Mouse (Mus musculus) heart, postnatal 0 days (tissue): Measurements from ENCODE around the gene 1700020N01Rik. TPM values are rescaled to one million over a fixed set of nuclear protein-coding genes. Genes with fewer than 3 reads are reported as not detected.
A peak's percentile ranks its signal among the peaks of the same experiment; 100 is the strongest.

Experiments
- ATAC-seq: fragments of 200-750 bp; cut with Nextera tagmentation; 2 replicates; pipeline ENCODE4 v1.8.0; 2017; ENCODE audit warnings: low read depth, moderate number of reproducible peaks, moderate library complexity; ENCODE audit not compliant: insufficient read depth
- DNase-seq: peaks from one replicate; pipeline ENCODE4 v3.0.0-alpha.2; 2016; ENCODE audit warnings: low spot score
- H3K27ac ChIP-seq: fragments of 300-500 bp; sonication (generic); 2 replicates; pipeline ENCODE4 v1.5.1; 2014; ENCODE audit warnings: low read depth, mild to moderate bottlenecking
- H3K27me3 ChIP-seq: fragments of 300-500 bp; sonication (generic); 2 replicates; pipeline ENCODE4 v1.6.1; 2014; ENCODE audit warnings: low read length, mixed read lengths; ENCODE audit not compliant: control insufficient read depth, insufficient read depth
- H3K36me3 ChIP-seq: fragments of 300-500 bp; sonication (generic); replicated peaks from 2 replicates; pipeline ENCODE4 v1.6.1; 2014; ENCODE audit warnings: low read length, mixed read lengths; ENCODE audit not compliant: control insufficient read depth, insufficient read depth
- H3K4me1 ChIP-seq: fragments of 300-500 bp; sonication (generic); 2 replicates; pipeline ENCODE4 v1.6.1; 2014; ENCODE audit warnings: antibody characterized with exemption; ENCODE audit not compliant: control insufficient read depth, insufficient read depth
- H3K4me2 ChIP-seq: fragments of 300-500 bp; sonication (generic); 2 replicates; pipeline ENCODE4 v1.6.1; 2014; ENCODE audit warnings: low read depth, mild to moderate bottlenecking, low read length, moderate library complexity
- H3K4me3 ChIP-seq: fragments of 300-500 bp; sonication (generic); 2 replicates; pipeline ENCODE4 v1.5.1; 2014; ENCODE audit warnings: low read depth, low read length
- H3K9ac ChIP-seq: fragments of 300-500 bp; sonication (generic); replicated peaks from 2 replicates; pipeline ENCODE4 v1.6.1; 2014; ENCODE audit warnings: low read depth, low read length, mixed read lengths
- H3K9me3 ChIP-seq: fragments of 300-500 bp; sonication (generic); replicated peaks from 2 replicates; pipeline ENCODE4 v1.6.1; 2016; ENCODE audit warnings: low read length; ENCODE audit not compliant: control insufficient read depth
- CTCF ChIP-seq: IDR thresholded peaks from 2 replicates; pipeline ENCODE4 v1.5.1; 2016; ENCODE audit warnings: antibody characterized with exemption, control low read depth, low read depth
- EP300 ChIP-seq: IDR thresholded peaks from 2 replicates; pipeline ENCODE4 v1.6.1; 2016; ENCODE audit warnings: antibody characterized with exemption, low read depth
- WGBS: fragments of 180-500 bp; shearing (Covaris S2); extraction: QIAGEN DNeasy Blood & Tissue Kit; methylation state at CpG from one replicate; pipeline ENCODE4 v1.1.7; 2014; 5-methylcytosine and 5-hydroxymethylcytosine counted together
- polyA plus RNA-seq: library from polyadenylated mRNA; unstranded; fragments of >200 nt; fragmentation: Nextera tagmentation; extraction: Ambion mirVana; gene quantifications from 2 replicates; pipeline ENCODE4 v1.2.1, GENCODE M21; 2015
- total RNA-seq: library from RNA; depleted of rRNA; stranded (reverse); fragments of >200 nt; gene quantifications from 2 replicates; pipeline ENCODE4 v1.2.3, GENCODE M21; 2014; ENCODE audit warnings: low replicate concordance

Gene 1700020N01Rik
- total and polyA plus RNA-seq, 2 experiments from 2014 or later, result not detected

DNA sequence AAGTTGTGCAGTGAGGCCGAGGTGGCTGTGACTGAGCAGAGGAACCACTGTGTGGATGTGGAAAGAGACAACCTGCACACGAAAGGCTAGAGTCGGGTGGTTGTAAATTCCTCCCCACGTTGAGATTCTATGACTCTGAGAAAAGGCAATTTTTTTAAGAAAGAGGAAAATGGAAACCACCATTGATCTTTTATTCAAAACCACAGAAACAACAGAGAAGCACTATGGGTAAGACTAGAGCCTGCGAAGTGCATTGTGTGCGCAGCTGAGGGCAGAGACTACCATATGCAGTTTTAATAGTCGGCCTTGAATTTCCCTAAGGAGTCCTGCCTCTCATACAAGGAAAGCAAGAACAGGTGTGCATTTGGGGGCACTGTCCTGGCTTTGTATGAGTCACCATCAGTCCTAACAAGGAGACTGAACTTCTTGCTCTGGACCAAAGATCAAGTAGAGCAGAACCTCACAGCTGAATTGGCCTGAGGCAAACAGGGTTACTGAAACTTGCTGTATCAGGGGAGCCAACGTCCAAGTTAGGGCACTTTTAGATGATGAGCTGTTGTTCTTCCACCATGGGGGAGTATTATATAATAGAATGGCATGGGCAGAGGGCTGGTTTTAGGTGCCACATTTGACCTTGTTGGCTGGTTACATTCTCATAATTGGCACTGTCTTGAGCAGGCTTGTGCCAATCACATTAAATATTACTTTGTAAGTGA, 39.8 kb upstream of the 1700020N01Rik start:
- ATAC-seq (no peak), DNase-seq (no peak)
- TF ChIP-seq CTCF, result no peak
- 82% methylated on average over 8 of the region's 8 CpGs for WGBS
- Histone ChIP-seq H3K4me1 (peaks cover 6% of the 10 kb centered on the region; the same call in 1 of the 2 replicates), H3K9me3 (no peaks in the 10 kb centered on the region), H3K27ac (no peak overlapping the region), H3K9ac (no peak overlapping the region), H3K4me3 (no peak overlapping the region), H3K4me2 (no peak overlapping the region), H3K27me3 (no peaks in the 10 kb centered on the region), H3K36me3 (no peaks in the 10 kb centered on the region)

DNA sequence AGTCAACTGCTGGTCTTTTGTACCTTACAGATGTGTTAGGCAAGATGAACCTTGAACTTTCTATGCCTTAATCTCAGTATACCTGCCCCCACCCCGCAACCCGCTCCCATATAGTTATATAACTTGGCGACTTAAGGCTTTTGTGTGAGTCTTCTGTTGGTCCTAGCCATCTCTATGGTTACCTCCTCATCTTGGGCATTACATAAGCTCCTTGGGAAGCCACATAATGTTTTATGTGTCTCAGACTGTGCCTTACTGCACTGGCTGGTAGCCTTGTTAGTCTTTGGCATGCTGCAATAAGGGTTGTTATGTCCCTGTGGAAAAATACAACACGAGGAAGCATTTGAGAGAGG, 39.3 kb upstream of the 1700020N01Rik start:
- ATAC-seq, result no peak
- 90% methylated on average over 4 of the region's 4 CpGs for WGBS

DNA sequence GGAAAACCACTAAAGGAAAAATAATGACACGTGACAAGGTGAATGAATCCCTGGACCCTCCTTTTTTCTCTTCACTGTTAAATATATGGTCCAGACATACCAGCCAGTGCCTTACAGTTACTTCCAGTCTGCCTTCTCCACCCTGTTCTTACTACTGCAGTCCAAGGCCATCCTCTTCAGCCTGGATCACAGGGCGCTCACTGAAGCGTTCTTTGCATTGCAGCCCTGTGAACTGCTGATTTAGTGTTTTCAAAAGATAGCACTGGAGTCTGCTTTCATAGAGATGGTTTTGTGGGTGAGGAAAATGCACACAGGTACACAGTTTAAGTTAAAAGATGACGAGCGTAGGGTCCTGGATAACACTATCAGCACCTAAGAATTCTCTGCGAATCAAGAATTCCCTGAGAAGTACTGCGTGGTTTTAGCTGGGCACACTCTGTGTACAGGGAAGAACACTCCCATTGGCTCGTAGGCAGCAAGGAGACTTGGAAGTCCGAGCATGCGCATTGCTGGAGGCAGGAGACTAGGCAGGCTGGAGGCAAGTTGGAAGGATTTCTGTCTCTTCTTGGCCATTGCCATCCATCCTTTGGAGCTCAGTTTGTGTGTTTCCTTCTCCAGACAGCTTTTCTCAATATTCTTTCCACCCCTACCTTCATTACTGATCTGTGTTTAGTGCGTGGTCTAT, 37.9 kb upstream of the 1700020N01Rik start:
- Histone ChIP-seq H3K9me3 (no peaks in the 10 kb centered on the region), H3K4me3 (no peak overlapping the region), H3K9ac (no peak overlapping the region), H3K4me1 (peaks cover 6% of the 10 kb centered on the region; the same call in 1 of the 2 replicates), H3K27me3 (no peaks in the 10 kb centered on the region), H3K36me3 (no peaks in the 10 kb centered on the region), H3K27ac (no peak overlapping the region), H3K4me2 (no peak overlapping the region)
- ATAC-seq (no peak), DNase-seq (no peak)
- 78% methylated on average over 11 of the region's 11 CpGs for WGBS
- no peak for TF ChIP-seq EP300
- no peak for TF ChIP-seq CTCF

More for the DNA sequence above, 39.3 kb upstream of the 1700020N01Rik start:
- no peak overlapping the region for H3K4me2 ChIP-seq
- TF ChIP-seq EP300 (no peak), CTCF (no peak)
- no peak overlapping the region for H3K4me3 ChIP-seq
- H3K27ac ChIP-seq, result no peak overlapping the region
- no peak overlapping the region for H3K9ac ChIP-seq
- H3K27me3 ChIP-seq, result no peaks in the 10 kb centered on the region
- no peaks in the 10 kb centered on the region for H3K9me3 ChIP-seq
- no peaks in the 10 kb centered on the region for H3K36me3 ChIP-seq
- no peak for DNase-seq
- peaks cover 6% of the 10 kb centered on the region; the same call in 1 of the 2 replicates for H3K4me1 ChIP-seq

GRCm38 (mm10) chr10:21559769-21560168, 33.2 kb upstream of the 1700020N01Rik start:
- no peak overlapping the region for H3K4me2 ChIP-seq
- TF ChIP-seq CTCF (no peak), EP300 (no peak)
- 63% methylated on average over 15 of the region's 15 CpGs for WGBS
- H3K27ac ChIP-seq, result no peak overlapping the region
- H3K36me3 ChIP-seq, result no peaks in the 10 kb centered on the region
- H3K9me3 ChIP-seq, result no peaks in the 10 kb centered on the region
- no peak overlapping the region for H3K4me3 ChIP-seq
- H3K27me3 ChIP-seq, result no peaks in the 10 kb centered on the region
- no peaks in the 10 kb centered on the region for H3K4me1 ChIP-seq
- H3K9ac ChIP-seq, result no peak overlapping the region
- no peak for ATAC-seq
- DNase-seq, result no peak

DNA sequence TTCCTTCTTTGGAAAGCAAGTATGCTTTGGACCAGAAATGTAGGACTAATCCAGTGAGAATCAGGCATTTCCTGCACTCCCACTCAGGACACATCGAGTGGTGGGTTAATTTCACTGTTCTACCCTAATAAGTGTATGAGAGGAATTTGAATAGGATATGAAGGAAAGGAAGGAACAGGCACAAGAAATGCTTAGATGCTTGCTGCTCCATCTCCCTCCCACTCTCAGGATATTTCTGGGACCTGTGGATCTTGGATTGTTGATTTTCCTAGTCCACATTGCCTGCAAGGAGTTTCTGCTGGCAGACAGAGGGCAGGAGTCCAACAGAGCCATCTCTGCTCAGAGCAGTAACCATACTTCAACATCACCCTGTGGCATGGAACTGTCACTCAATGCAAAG, 31.8 kb upstream of the 1700020N01Rik start:
- H3K27me3 ChIP-seq, result no peaks in the 10 kb centered on the region
- H3K4me1 ChIP-seq, result no peaks in the 10 kb centered on the region
- no peak overlapping the region for H3K4me2 ChIP-seq
- no peak overlapping the region for H3K27ac ChIP-seq
- no peak for DNase-seq
- no peaks in the 10 kb centered on the region for H3K9me3 ChIP-seq
- H3K4me3 ChIP-seq, result no peak overlapping the region
- WGBS, result 46% methylated on average over 1 of the region's 1 CpGs
- 0 out of 2 replicates have a peak, but pooled peaks have one; percentile 4 for TF ChIP-seq CTCF
- no peak for TF ChIP-seq EP300
- ATAC-seq, result no peak
- no peaks in the 10 kb centered on the region for H3K36me3 ChIP-seq
- no peak overlapping the region for H3K9ac ChIP-seq

DNA sequence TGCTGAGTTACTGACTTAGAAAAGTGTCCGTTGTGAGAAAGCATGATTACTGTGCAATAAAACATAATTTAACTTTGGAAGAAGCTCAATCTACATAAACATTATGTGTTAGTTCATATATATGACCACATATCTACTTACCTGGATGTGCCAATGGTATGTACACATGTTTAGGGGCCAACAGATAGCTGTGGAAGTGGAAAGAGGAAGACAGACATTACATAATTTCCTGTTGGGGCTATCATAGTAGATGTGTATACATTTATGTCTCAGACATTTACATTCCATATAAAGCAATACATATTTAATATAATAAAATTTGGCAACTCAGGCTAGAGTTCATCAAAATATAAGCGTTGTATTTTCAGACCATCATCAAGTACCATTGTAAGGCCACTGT, 29.5 kb upstream of the 1700020N01Rik start:
- TF ChIP-seq EP300, result no peak
- TF ChIP-seq CTCF, result no peak
- H3K27me3 ChIP-seq, result no peaks in the 10 kb centered on the region
- no peaks in the 10 kb centered on the region for H3K4me1 ChIP-seq
- no peaks in the 10 kb centered on the region for H3K9me3 ChIP-seq
- H3K4me3 ChIP-seq, result no peak overlapping the region
- H3K27ac ChIP-seq, result no peak overlapping the region
- no peak for DNase-seq
- no peak overlapping the region for H3K4me2 ChIP-seq
- 87% methylated on average over 2 of the region's 2 CpGs for WGBS
- no peaks in the 10 kb centered on the region for H3K36me3 ChIP-seq
- ATAC-seq, result no peak
- H3K9ac ChIP-seq, result no peak overlapping the region
